Mouse (Mus musculus): ENCODE measurements around the gene Snx1.

DNA sequence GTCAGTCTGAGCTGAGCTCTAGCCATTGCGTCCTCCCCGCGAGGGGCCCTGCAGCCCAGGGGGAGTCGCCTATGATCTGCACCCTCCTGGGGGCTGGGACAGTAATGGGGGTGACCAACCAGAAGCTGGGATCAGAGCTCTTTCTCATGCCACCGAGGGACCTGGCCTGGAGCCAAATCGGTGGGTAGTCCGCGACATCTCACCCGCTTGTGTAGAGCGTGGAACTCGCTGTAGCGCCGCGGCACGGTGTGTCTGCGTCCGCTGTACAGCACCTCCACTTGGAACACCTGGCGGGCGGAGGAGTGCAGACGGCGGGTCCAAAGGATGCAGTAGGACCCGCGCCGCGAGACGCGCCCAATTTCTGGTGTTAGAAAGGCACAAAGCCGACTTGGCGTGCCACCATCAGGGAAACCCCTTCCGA, 57.4 kb downstream of the Snx1 start:
- TF ChIP-seq GATA1 (IDR thresholded peaks at IDR 0.05; ENCODE audit: borderline replicate concordance, low read length) = no peak
- no peak for TF ChIP-seq FLI1 (IDR thresholded peaks at IDR 0.05; ENCODE audit: low read length)

Data from megakaryocyte, embryonic 14.5 days (primary cell).